8 mouse cellular contexts compared by ENCODE assay signal in the genomic region with DNA sequence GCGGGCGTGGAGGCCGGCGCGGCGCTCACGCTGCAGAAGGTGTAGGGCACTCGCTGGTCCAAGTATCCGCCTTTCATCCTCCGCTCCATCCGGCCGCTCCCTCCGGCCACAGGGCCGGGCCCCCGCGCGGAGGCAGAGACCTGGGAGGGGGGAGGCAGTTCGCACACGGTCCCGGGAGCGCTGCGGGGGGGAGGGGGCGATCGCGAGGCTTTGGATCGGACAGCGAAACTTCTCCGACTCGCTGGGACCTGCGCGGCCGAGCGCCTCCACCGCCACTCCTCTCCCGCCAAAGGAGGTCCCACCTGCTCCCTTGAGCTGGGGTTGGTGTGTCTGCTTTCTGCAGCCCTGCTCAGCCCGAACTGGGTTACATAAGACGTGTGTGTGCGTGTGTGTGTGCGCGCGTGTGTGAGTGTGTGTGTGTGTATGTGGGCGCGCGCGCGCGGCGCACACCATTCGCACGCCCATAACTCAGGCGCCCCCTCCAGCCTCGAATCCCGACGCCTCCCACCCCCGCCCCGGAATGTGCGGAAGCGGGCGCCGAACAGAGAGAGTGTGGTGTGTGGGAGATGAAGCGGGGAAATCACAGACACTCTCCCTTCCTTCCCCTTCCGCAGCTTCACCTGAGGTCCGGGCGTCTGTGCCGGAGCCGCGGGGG. TPM values are rescaled to one million over a fixed set of nuclear protein-coding genes. Genes with fewer than 3 reads are reported as not detected.
DNase-seq lines count a peak whose midpoint lies in the region; ATAC-seq and TF ChIP-seq lines count a peak whose summit lies in the region.

No protein-coding gene starts in this region.

- H3K9ac ChIP-seq in MEL (ENCODE audit: control insufficient read depth, low read depth, low read length, poor library complexity, severe bottlenecking), result peak overlapping the region; percentile 78
- peak overlapping the region; percentile 19; the same call in 1 of the 2 replicates for H3K9ac ChIP-seq in heart, postnatal 0 days (replicated peaks; ENCODE audit: low read depth, low read length)

- H3K27ac ChIP-seq in MEL (ENCODE audit: control insufficient read depth, low read depth, low read length), result peak overlapping the region; percentile 79
- H3K27ac ChIP-seq in cortical plate, adult 2 months (ENCODE audit: insufficient read depth, low read length), result no peak overlapping the region
- peak overlapping the region; percentile 16 for H3K27ac ChIP-seq in heart, postnatal 0 days (ENCODE audit: low read depth)
- peak overlapping the region; percentile 94 for H3K27ac ChIP-seq in limb, embryonic 10.5 days

- intact Hi-C loops in gastrocnemius, postnatal 14 days (cut with DNase I; ENCODE audit: low total_unique reads), result no loop called here
- intact Hi-C loops in gastrocnemius, postnatal 36 days (cut with DNase I), result no loop called here

- no peaks in the 10 kb centered on the region; the same call in 1 of the 2 replicates for H3K79me2 ChIP-seq in MEL (ENCODE audit: control insufficient read depth, insufficient read depth, low read length, poor library complexity)

- H3K4me3 ChIP-seq in MEL (ENCODE audit: control insufficient read depth in 1 of 2, insufficient read depth in 1 of 2, low read depth in 2 of 2, low read length in 2 of 2), result peak overlapping the region; percentile 73 to 82
- H3K4me3 ChIP-seq in cortical plate, adult 2 months (ENCODE audit: insufficient read depth, low read length), result peak overlapping the region; percentile 47
- peak overlapping the region; percentile 58 for H3K4me3 ChIP-seq in heart, postnatal 0 days (ENCODE audit: low read depth, low read length)
- H3K4me3 ChIP-seq in limb, embryonic 10.5 days, result peak overlapping the region; percentile 73

- peaks cover 5 to 15% of the 10 kb centered on the region in 2 experiments; a peak in 3 of 4 replicates for H3K4me1 ChIP-seq in MEL (ENCODE audit: control insufficient read depth in 1 of 2, insufficient read depth in 2 of 2, low read length in 2 of 2)
- H3K4me1 ChIP-seq in cortical plate, adult 2 months (ENCODE audit: control insufficient read depth, insufficient read depth, low read length), result no peaks in the 10 kb centered on the region
- peaks cover 10% of the 10 kb centered on the region for H3K4me1 ChIP-seq in heart, postnatal 0 days (ENCODE audit: control insufficient read depth, insufficient read depth)
- peaks cover 59% of the 10 kb centered on the region for H3K4me1 ChIP-seq in limb, embryonic 10.5 days

- under 1% methylated on average over 44 of the region's 67 CpGs for WGBS in heart, postnatal 0 days
- WGBS in limb, embryonic 10.5 days, result under 1% methylated on average over 65 of the region's 67 CpGs

- peaks cover 0 to 1% of the 10 kb centered on the region in 2 experiments; a peak in 3 of 4 replicates for H3K27me3 ChIP-seq in MEL (ENCODE audit: control insufficient read depth in 1 of 2, insufficient read depth in 2 of 2, low read length in 2 of 2)
- H3K27me3 ChIP-seq in heart, postnatal 0 days (ENCODE audit: control insufficient read depth, insufficient read depth, low read length), result peaks cover 55% of the 10 kb centered on the region
- H3K27me3 ChIP-seq in limb, embryonic 10.5 days (ENCODE audit: low read depth, poor library complexity, severe bottlenecking), result peaks cover 50% of the 10 kb centered on the region

- H3K9me3 ChIP-seq in MEL (replicated peaks; ENCODE audit: insufficient read depth, low read length), result no peaks in the 10 kb centered on the region
- H3K9me3 ChIP-seq in heart, postnatal 0 days (replicated peaks; ENCODE audit: control insufficient read depth, low read length), result no peaks in the 10 kb centered on the region
- H3K9me3 ChIP-seq in limb, embryonic 10.5 days (replicated peaks), result no peaks in the 10 kb centered on the region

- ATAC-seq in heart, postnatal 0 days (ENCODE audit: insufficient read depth, low read depth), result peak; percentile 34
- ATAC-seq in monocyte, adult 5-6 weeks (replicated peaks; ENCODE audit: insufficient number of reproducible peaks, low FRiP score, low TSS enrichment, poor library complexity, severe bottlenecking), result 0 out of 2 replicates have a peak, but pooled peaks have one; percentile 18

- DNase-seq in gastrocnemius, postnatal 14 days, result peak; percentile 21
- no peak for DNase-seq in gastrocnemius, postnatal 36 days
- DNase-seq in MEL (ENCODE audit: low read depth, low spot score), result peak; percentile 87
- no peak for DNase-seq in heart, postnatal 0 days (ENCODE audit: low spot score)
- DNase-seq in limb, embryonic 10.5 days (ENCODE audit: low spot score), result peak; percentile 79
- DNase-seq in ovary, postnatal 14 days (ENCODE audit: low spot score), result no peak

- H3K4me2 ChIP-seq in heart, postnatal 0 days (ENCODE audit: low read depth, low read length), result peak overlapping the region; percentile 93

- no peak for TF ChIP-seq CTCF in MEL (IDR thresholded peaks at IDR 0.05 in 2 of 3, conservative IDR thresholded peaks at IDR 0.05 in 1 of 3; ENCODE audit: control insufficient read depth in 1 of 3, insufficient read depth in 1 of 3, low read depth in 2 of 3, low read length in 3 of 3, poor library complexity in 1 of 3, severe bottlenecking in 1 of 3)
- TF ChIP-seq CTCF in cortical plate, adult 2 months (IDR thresholded peaks at IDR 0.05; ENCODE audit: extremely low read depth, insufficient read depth, low read length), result no peak
- no peak for TF ChIP-seq CTCF in heart, postnatal 0 days (IDR thresholded peaks at IDR 0.05; ENCODE audit: low read depth)

- no peak; a peak in 1 of 4 replicates for TF ChIP-seq EP300 in MEL (IDR thresholded peaks at IDR 0.05; ENCODE audit: low read depth in 1 of 2, low read length in 2 of 2)
- no peak for TF ChIP-seq EP300 in heart, postnatal 0 days (IDR thresholded peaks at IDR 0.05; ENCODE audit: low read depth)

- TF ChIP-seq RAD21 in MEL (IDR thresholded peaks at IDR 0.05; ENCODE audit: low read depth, low read length), result no peak

- peak in 1 of 2 experiments; percentile 76; a peak in 2 of 4 replicates for TF ChIP-seq POLR2A in MEL (IDR thresholded peaks at IDR 0.05; ENCODE audit: control insufficient read depth in 1 of 2, insufficient read depth in 1 of 2, low read depth in 1 of 2, low read length in 2 of 2, poor library complexity in 1 of 2)
- TF ChIP-seq POLR2A in cortical plate, adult 2 months (IDR thresholded peaks at IDR 0.05; ENCODE audit: extremely low read depth, insufficient read depth, low read length), result no peak

- H3K36me3 ChIP-seq in MEL (ENCODE audit: control insufficient read depth in 1 of 2, insufficient read depth in 2 of 2, low read length in 2 of 2), result peaks cover 0 to 6% of the 10 kb centered on the region in 2 experiments; a peak in 2 of 4 replicates
- H3K36me3 ChIP-seq in heart, postnatal 0 days (replicated peaks; ENCODE audit: control insufficient read depth, insufficient read depth, low read length), result no peaks in the 10 kb centered on the region
- H3K36me3 ChIP-seq in limb, embryonic 10.5 days, result no peaks in the 10 kb centered on the region; the same call in 1 of the 2 replicates

TF ChIP-seq in MEL, 35 proteins besides CTCF, POLR2A, EP300 and RAD21:
- TF ChIP-seq E2F4 (IDR thresholded peaks at IDR 0.05; ENCODE audit: borderline replicate concordance, low read depth, low read length), result no peak
- no peak for TF ChIP-seq ZC3H11A (IDR thresholded peaks at IDR 0.05; ENCODE audit: low read depth, low read length)
- no peak for TF ChIP-seq USF2 (IDR thresholded peaks at IDR 0.05; ENCODE audit: borderline replicate concordance in 1 of 2, insufficient read depth in 1 of 2, low read depth in 1 of 2, low read length in 2 of 2)

RNA-seq across cellular contexts. Expression of gene Etv4, which starts 0.6 kb away (rescaled TPM):
- total RNA-seq in gastrocnemius, postnatal 14 days (2021), result 1 to 10 TPM; 4.1 to 4.9 TPM
- 1 to 10 TPM; 4.9 to 5.1 TPM for total RNA-seq in gastrocnemius, postnatal 36 days (2021)
- 16.5 and 19.1 TPM in 2 replicates for total RNA-seq in MEL (2012; rRNA removed)
- polyA plus RNA-seq in MEL (2012; ENCODE audit: insufficient read depth in 1 of 2, insufficient read length in 2 of 2, low read depth in 1 of 2, low replicate concordance in 2 of 2, missing spikeins in 1 of 2), result 10 to 100 TPM in 1 of 2 experiments, not detected in 1; 22.1 TPM
- polyA plus RNA-seq in cortical plate, adult 2 months (2012; rRNA removed), result 19.7 and 20.6 TPM in 2 replicates
- total RNA-seq in heart, postnatal 0 days (2014; rRNA removed; ENCODE audit: low replicate concordance), result 5.2 and 7.5 TPM in 2 replicates
- polyA plus RNA-seq in heart, postnatal 0 days (2015; fragmentation: Nextera tagmentation; extraction: Ambion mirVana), result 2.2 and 2.4 TPM in 2 replicates
- 37.8 and 48.3 TPM in 2 replicates for polyA plus RNA-seq in limb, embryonic 10.5 days (2016; fragmentation: Nextera tagmentation; extraction: Ambion mirVana)
- total RNA-seq in monocyte, adult 5-6 weeks (2017), result not detected in 3 replicates

RNA-seq across cellular contexts. Expression of gene Dhx8, which starts 51.9 kb away (rescaled TPM):
- 10 to 100 TPM; 12.7 to 13.6 TPM for total RNA-seq in gastrocnemius, postnatal 14 days (2021)
- 10 to 100 TPM; 11.9 to 13.1 TPM for total RNA-seq in gastrocnemius, postnatal 36 days (2021)
- 33.1 and 34.3 TPM in 2 replicates for total RNA-seq in MEL (2012; rRNA removed)
- polyA plus RNA-seq in MEL (2012; ENCODE audit: insufficient read depth in 1 of 2, insufficient read length in 2 of 2, low read depth in 1 of 2, low replicate concordance in 2 of 2, missing spikeins in 1 of 2), result 10 to 100 TPM in 1 of 2 experiments, not detected in 1; 44.7 TPM
- polyA plus RNA-seq in cortical plate, adult 2 months (2012; rRNA removed), result 23.0 TPM in 2 replicates
- 12.4 and 13.5 TPM in 2 replicates for total RNA-seq in heart, postnatal 0 days (2014; rRNA removed; ENCODE audit: low replicate concordance)
- polyA plus RNA-seq in heart, postnatal 0 days (2015; fragmentation: Nextera tagmentation; extraction: Ambion mirVana), result 12.6 and 13.1 TPM in 2 replicates
- polyA plus RNA-seq in limb, embryonic 10.5 days (2016; fragmentation: Nextera tagmentation; extraction: Ambion mirVana), result 51.7 and 60.5 TPM in 2 replicates
- total RNA-seq in monocyte, adult 5-6 weeks (2017), result 45.9 to 64.3 TPM (median 49.0 TPM) in 3 replicates

Comparison
In these comparisons a context has a peak if more than half of its experiments do, and no peak if none do; other contexts are left out.
1. DNase-seq: peak in gastrocnemius, postnatal 14 days (single experiment), MEL (single experiment) and limb, embryonic 10.5 days (single experiment); none in gastrocnemius, postnatal 36 days (0 of 2), heart, postnatal 0 days (single experiment) and ovary, postnatal 14 days (single experiment).
2. Peak in every context shown above with its lines, with median percentiles within 50 percentile points of each other: H3K4me3 ChIP-seq.